Mouse (Mus musculus): Measurements from ENCODE around the gene Zfp174. TPM values are rescaled to one million over a fixed set of nuclear protein-coding genes. Genes with fewer than 3 reads are reported as not detected.
A peak's percentile ranks its signal among the peaks of the same experiment; 100 is the strongest.

The Zfp174 gene
- total RNA-seq (2012; rRNA removed) (0.59 and 0.98 TPM in 2 replicates), total RNA-seq (2014; rRNA removed) (0.24 and 0.26 TPM in 2 replicates), polyA plus RNA-seq (2012; ENCODE audit: insufficient read length, low read depth) (0.33 and 0.37 TPM in 2 replicates)

DNA sequence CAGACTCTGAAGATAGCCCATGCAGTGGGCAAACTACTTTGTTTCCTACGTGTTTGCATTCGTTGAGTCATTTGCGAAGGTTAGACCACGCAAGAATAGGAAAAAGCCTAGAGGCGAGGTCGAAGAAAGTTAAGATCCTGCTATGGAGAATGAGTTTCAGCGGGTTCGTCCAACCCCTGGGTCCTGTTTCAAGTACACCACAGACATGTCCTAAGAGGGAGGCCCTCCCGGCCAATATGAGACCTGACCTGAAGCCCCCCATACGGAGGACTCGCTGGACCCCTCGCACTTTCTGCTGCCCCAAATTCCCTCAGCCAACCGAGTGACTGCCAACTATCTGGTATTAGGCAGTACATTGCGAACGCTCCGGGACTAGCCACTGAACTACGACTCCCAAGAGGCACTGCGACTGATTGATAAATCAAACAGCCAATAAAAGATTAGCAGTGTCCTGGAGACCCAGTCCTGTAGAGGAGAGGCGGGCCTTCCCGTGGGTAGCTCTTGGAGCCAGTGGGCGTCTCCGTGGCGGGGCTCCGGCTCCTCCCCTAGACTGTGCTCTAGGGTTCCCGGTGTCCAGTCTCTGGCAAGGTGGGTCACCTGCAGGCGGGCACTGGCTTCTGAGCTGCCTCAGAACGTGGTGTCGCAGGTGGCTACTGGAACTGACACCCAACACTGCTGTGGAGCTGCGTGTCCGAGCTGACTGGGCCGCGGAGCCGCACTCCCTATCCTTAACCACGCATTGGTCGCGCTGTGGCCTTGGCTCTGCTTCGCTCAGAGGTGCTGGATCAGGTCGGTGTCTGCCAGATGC is at the start of gene Zfp174:
Gene Zfp174 (plus strand): TSS at position 558 of the 808 bp plus-strand sequence.
- peaks cover 3 to 14% of the 10 kb centered on the region in 2 experiments; a peak in 3 of 4 replicates for H3K4me1 ChIP-seq (ENCODE audit: control insufficient read depth in 1 of 2, insufficient read depth in 2 of 2)
- H3K9me3 ChIP-seq (replicated peaks; ENCODE audit: low read length): no peaks in the 10 kb centered on the region
- H3K27me3 ChIP-seq (replicated peaks): no peaks in the 10 kb centered on the region
- H3K4me2 ChIP-seq (ENCODE audit: insufficient read depth, low read depth, poor library complexity, severe bottlenecking): peak within 1 kb of the TSS; percentile 71
- H3K4me3 ChIP-seq (replicated peaks in 1 of 3; ENCODE audit: low read depth in 2 of 3, low read length in 2 of 3, poor library complexity in 1 of 3): peak within 1 kb of the TSS; percentile 62 to 74 (median 68)
- H3K27ac ChIP-seq (ENCODE audit: insufficient read depth, low read depth): no peak within 1 kb of the TSS
- DNase-seq (ENCODE audit: extremely low read depth): peak; percentile 98
- no peaks in the 10 kb centered on the region for H3K36me3 ChIP-seq (replicated peaks in 1 of 2; ENCODE audit: control insufficient read depth in 1 of 2, insufficient read depth in 1 of 2, low read length in 1 of 2)
- TF ChIP-seq MAZ (IDR thresholded peaks at IDR 0.05; ENCODE audit: low read depth, low read length) (no peak), POLR2AphosphoS2 (IDR thresholded peaks at IDR 0.05; ENCODE audit: low read depth, low read length) (no peak), MEF2A (IDR thresholded peaks at IDR 0.05; ENCODE audit: borderline replicate concordance, low read depth, low read length) (no peak), ZC3H11A (IDR thresholded peaks at IDR 0.05; ENCODE audit: low read depth, low read length) (no peak), ELF1 (IDR thresholded peaks at IDR 0.05; ENCODE audit: low read depth, low read length) (peak; percentile 70), MXI1 (IDR thresholded peaks at IDR 0.05; ENCODE audit: low read depth, low read length) (peak; percentile 84), ZNF384 (IDR thresholded peaks at IDR 0.05; ENCODE audit: low read depth, low read length) (no peak), EP300 (IDR thresholded peaks at IDR 0.05; ENCODE audit: low read length) (no peak), MAFK (IDR thresholded peaks at IDR 0.05; ENCODE audit: insufficient replicate concordance, low read length) (no peak), TBP (conservative IDR thresholded peaks at IDR 0.05; ENCODE audit: low read depth, low read length) (no peak; the same call in none of the 2 replicates), TCF12 (IDR thresholded peaks at IDR 0.05; ENCODE audit: low read depth, low read length) (peak; percentile 49; the same call in 1 of the 2 replicates), BHLHE40 (IDR thresholded peaks at IDR 0.05; ENCODE audit: low read depth, low read length) (no peak), E2F4 (IDR thresholded peaks at IDR 0.05; ENCODE audit: insufficient replicate concordance, low read depth, low read length) (no peak), PAX5 (IDR thresholded peaks at IDR 0.05; ENCODE audit: low read length) (no peak), CTCF (conservative IDR thresholded peaks at IDR 0.05 in 1 of 2, IDR thresholded peaks at IDR 0.05 in 1 of 2; ENCODE audit: low read depth in 2 of 2, low read length in 2 of 2) (no peak), RCOR1 (conservative IDR thresholded peaks at IDR 0.05; ENCODE audit: low read depth, low read length) (no peak), CHD2 (IDR thresholded peaks at IDR 0.05; ENCODE audit: low read length) (peak; percentile 94), JUN (IDR thresholded peaks at IDR 0.05; ENCODE audit: insufficient read depth, low read depth, low read length) (no peak), HCFC1 (IDR thresholded peaks at IDR 0.05; ENCODE audit: low read depth, low read length) (peak; percentile 98), USF2 (conservative IDR thresholded peaks at IDR 0.05; ENCODE audit: low read depth, low read length) (no peak), IRF4 (IDR thresholded peaks at IDR 0.05; ENCODE audit: low read depth, low read length) (peak; percentile 8; the same call in 1 of the 2 replicates), SIN3A (IDR thresholded peaks at IDR 0.05; ENCODE audit: low read length) (no peak; the same call in none of the 2 replicates), MYC (IDR thresholded peaks at IDR 0.05; ENCODE audit: low read depth, low read length) (no peak), SMC3 (IDR thresholded peaks at IDR 0.05; ENCODE audit: low read depth, low read length) (no peak), ZMIZ1 (IDR thresholded peaks at IDR 0.05; ENCODE audit: low read depth, low read length) (0 out of 2 replicates have a peak, but pooled peaks have one; percentile 78), RAD21 (IDR thresholded peaks at IDR 0.05; ENCODE audit: low read depth, low read length) (no peak), KAT2A (IDR thresholded peaks at IDR 0.05; ENCODE audit: insufficient replicate concordance, low read length) (peak; percentile 97; the same call in 1 of the 2 replicates), NELFE (IDR thresholded peaks at IDR 0.05; ENCODE audit: low read depth, low read length) (peak; percentile 69), ETS1 (conservative IDR thresholded peaks at IDR 0.05; ENCODE audit: low read depth, low read length) (no peak), UBTF (IDR thresholded peaks at IDR 0.05; ENCODE audit: low read depth, low read length) (0 out of 2 replicates have a peak, but pooled peaks have one; percentile 66), GABPA (IDR thresholded peaks at IDR 0.05; ENCODE audit: insufficient replicate concordance, low read depth, low read length) (peak; percentile 74; the same call in 1 of the 2 replicates), NRF1 (IDR thresholded peaks at IDR 0.05; ENCODE audit: low read depth, low read length) (peak; percentile 57), ZKSCAN1 (IDR thresholded peaks at IDR 0.05; ENCODE audit: borderline replicate concordance, low read depth, low read length) (no peak), POLR2A (IDR thresholded peaks at IDR 0.05; ENCODE audit: low read depth, low read length) (peak; percentile 66), CHD1 (IDR thresholded peaks at IDR 0.05; ENCODE audit: low read depth, low read length) (no peak), MAX (IDR thresholded peaks at IDR 0.05; ENCODE audit: low read length) (peak; percentile 48; the same call in 1 of the 2 replicates), USF1 (IDR thresholded peaks at IDR 0.05; ENCODE audit: low read depth, low read length) (no peak), JUND (conservative IDR thresholded peaks at IDR 0.05; ENCODE audit: low read depth, low read length) (no peak)
- H3K9ac ChIP-seq (ENCODE audit: insufficient read depth, low read depth): peak within 1 kb of the TSS; percentile 43
- dilution Hi-C loops (cut with MboI; ENCODE audit: extremely low pct_ligation_motif_present, extremely low pct_unique_long_range_greater_than_20kb, low sequenced_read_pairs) (no loop called here), in situ Hi-C loops (cut with MboI; ENCODE audit: low pct_ligation_motif_present, low pct_unique_long_range_greater_than_20kb, low sequenced_read_pairs) (loop anchor here (5.0 to 25.0 kb wide), 3 partner anchors 35 to 440 kb away; partner anchors contain the start of genes Gm20695, Slx4 and Zfp597)
- no peaks in the 10 kb centered on the region for H3K79me2 ChIP-seq (replicated peaks; ENCODE audit: control insufficient read depth, extremely low read depth, insufficient read depth, poor library complexity, severe bottlenecking)
